Mouse (Mus musculus) bone marrow, adult 2 months (tissue): ENCODE data around the gene Gna13.

Experiments used
- CTCF ChIP-seq: fragments of 200-500 bp; IDR thresholded peaks from 2 replicates; pipeline ENCODE4 v1.5.1; 2011; ENCODE audit warnings: low read length, control low read depth; ENCODE audit not compliant: control insufficient read depth, insufficient read depth
- POLR2A ChIP-seq: fragments of 200-500 bp; IDR thresholded peaks from 2 replicates; pipeline ENCODE4 v1.6.1; 2011; ENCODE audit warnings: low read depth, mild to moderate bottlenecking, control low read depth, low read length, borderline replicate concordance; ENCODE audit not compliant: control insufficient read depth

DNA sequence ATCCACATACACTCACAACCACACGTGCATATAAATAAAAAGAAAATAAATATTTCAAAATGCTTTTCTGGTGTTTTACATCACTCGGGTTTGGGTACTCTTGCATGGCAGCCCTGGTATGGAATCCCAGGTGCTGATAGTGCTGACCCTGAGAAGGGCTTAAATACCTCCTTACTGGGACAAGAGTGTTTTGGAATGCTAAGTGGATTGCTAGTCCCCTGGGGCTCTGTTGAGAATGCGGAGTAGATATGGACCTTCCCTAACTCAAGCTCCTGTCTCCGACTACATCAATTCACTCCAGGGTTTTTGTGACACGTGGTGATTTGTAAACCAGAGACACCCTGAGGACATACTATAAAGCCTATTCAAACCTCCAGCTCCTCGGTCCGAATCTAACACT is 19.1 kb upstream of the Gna13 start:
- no peak for TF ChIP-seq POLR2A
- TF ChIP-seq CTCF: no peak
